In the genomic region with DNA sequence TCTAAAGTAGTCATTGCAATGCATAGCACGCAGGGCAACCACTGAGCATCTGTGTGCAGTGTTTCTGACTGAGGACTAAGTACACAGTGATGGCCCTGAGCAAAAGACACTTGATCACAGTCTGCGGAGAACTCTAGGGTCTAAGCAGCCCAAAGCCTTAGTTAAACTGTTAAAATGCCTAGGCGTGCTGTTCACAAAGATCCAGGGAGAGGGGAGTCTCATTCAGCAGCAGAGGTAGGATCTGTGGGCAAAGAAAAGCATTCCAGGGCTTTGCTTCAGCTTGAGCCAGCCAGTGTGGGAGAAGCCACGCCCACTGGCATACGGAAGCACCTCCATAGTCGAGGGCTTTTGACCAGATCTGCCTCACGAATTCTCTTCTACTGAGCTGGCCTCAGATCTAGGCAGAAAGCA, we compare ENCODE assay signal across 9 mouse cellular contexts. TPM values are rescaled to one million over a fixed set of nuclear protein-coding genes. Genes with fewer than 3 reads are reported as not detected.
DNase-seq lines count a peak whose midpoint lies in the region; ATAC-seq and TF ChIP-seq lines count a peak whose summit lies in the region.
"Had no signal": no experiment of that assay in that cellular context is flagged by ENCODE, and none has a peak within 500 bp of the region (broad histone marks: within the 10 kb centered on the region; RNA-seq: fewer than 3 reads in every experiment).

No protein-coding gene starts in this region.

- WGBS in forebrain, postnatal 0 days, result 9% methylated on average over 7 of the region's 7 CpGs
- WGBS in cerebellum, adult 2 months, result 25% methylated on average over 7 of the region's 7 CpGs

- peak overlapping the region; percentile 40 for H3K4me2 ChIP-seq in forebrain, postnatal 0 days (ENCODE audit: low read depth)

- H3K9me3 ChIP-seq in megakaryocyte, embryonic 14.5 days, result no peaks in the 10 kb centered on the region
- H3K9me3 ChIP-seq in forebrain, postnatal 0 days (ENCODE audit: low read length), result no peaks in the 10 kb centered on the region

- peak overlapping the region; percentile 9 for H3K4me3 ChIP-seq in megakaryocyte, embryonic 14.5 days (replicated peaks)
- 0 out of 2 replicates have a peak overlapping the region, but pooled peaks have one; percentile 9 for H3K4me3 ChIP-seq in forebrain, postnatal 0 days (ENCODE audit: low read depth, low read length)
- no peak overlapping the region for H3K4me3 ChIP-seq in cerebellum, adult 2 months (replicated peaks; ENCODE audit: insufficient read depth, low read depth, low read length)

- TF ChIP-seq POLR2A in cerebellum, adult 2 months (IDR thresholded peaks at IDR 0.05; ENCODE audit: borderline replicate concordance, insufficient read depth, low read length), result no peak

- peak; percentile 26 for DNase-seq in forebrain, postnatal 0 days
- peak; percentile 61 for DNase-seq in kidney, postnatal 14 days
- peak; percentile 39 for DNase-seq in mesoderm, embryonic 11.5 days (ENCODE audit: low read depth, low spot score)
- DNase-seq in thymus, postnatal 0 days (ENCODE audit: low spot score), result no peak
- no peak for DNase-seq in layer of hippocampus, postnatal 25 days (ENCODE audit: extremely low spot score in 1 of 2, low spot score in 1 of 2)
- no peak for DNase-seq in cerebellum, adult 2 months

- peaks cover 22% of the 10 kb centered on the region for H3K4me1 ChIP-seq in megakaryocyte, embryonic 14.5 days
- 0 out of 2 replicates have a peak, but pooled peaks cover 4% of the 10 kb centered on the region for H3K4me1 ChIP-seq in forebrain, postnatal 0 days (ENCODE audit: insufficient read depth)
- no peaks in the 10 kb centered on the region for H3K4me1 ChIP-seq in cerebellum, adult 2 months (ENCODE audit: control insufficient read depth, insufficient read depth, low read length)

- no peak overlapping the region for H3K9ac ChIP-seq in forebrain, postnatal 0 days

- TF ChIP-seq CTCF in forebrain, postnatal 0 days (IDR thresholded peaks at IDR 0.05; ENCODE audit: low read depth), result no peak
- TF ChIP-seq CTCF in cerebellum, adult 2 months (IDR thresholded peaks at IDR 0.05; ENCODE audit: borderline replicate concordance, insufficient read depth, low read depth, low read length), result no peak

- ATAC-seq in megakaryocyte, adult 5-6 weeks (ENCODE audit: poor library complexity, severe bottlenecking), result no peak
- ATAC-seq in forebrain, postnatal 0 days, result peak; percentile 82

- H3K27me3 ChIP-seq in megakaryocyte, embryonic 14.5 days (replicated peaks), result peaks cover 4% of the 10 kb centered on the region
- no peaks in the 10 kb centered on the region for H3K27me3 ChIP-seq in forebrain, postnatal 0 days (ENCODE audit: insufficient read depth, low read length)
- H3K27me3 ChIP-seq in cerebellum, adult 2 months (ENCODE audit: control insufficient read depth, insufficient read depth, low read length), result no peaks in the 10 kb centered on the region

- H3K27ac ChIP-seq in forebrain, postnatal 0 days (ENCODE audit: low read depth, low read length), result no peak overlapping the region
- H3K27ac ChIP-seq in cerebellum, adult 2 months (ENCODE audit: insufficient read depth, low read length), result no peak overlapping the region

- no peaks in the 10 kb centered on the region for H3K36me3 ChIP-seq in megakaryocyte, embryonic 14.5 days (replicated peaks; ENCODE audit: low read length)
- no peaks in the 10 kb centered on the region for H3K36me3 ChIP-seq in forebrain, postnatal 0 days (ENCODE audit: insufficient read depth)

RNA-seq across cellular contexts. Expression of gene Tpte, which starts 19.7 kb away (rescaled TPM):
- not detected in 2 replicates for polyA plus RNA-seq in megakaryocyte, embryonic 14.5 days (2012; ENCODE audit: insufficient read depth, low replicate concordance)
- not detected in 2 replicates for total RNA-seq in megakaryocyte, adult 5-6 weeks (2015)
- total RNA-seq in megakaryocyte, adult 5-6 weeks (2017), result not detected in 2 replicates
- total RNA-seq in forebrain, postnatal 0 days (2014; rRNA removed), result not detected in 2 replicates
- polyA plus RNA-seq in forebrain, postnatal 0 days (2015; fragmentation: Nextera tagmentation; extraction: Ambion mirVana), result not detected in 2 replicates
- not detected in 2 replicates for polyA plus RNA-seq in thymus, postnatal 0 days (2015; fragmentation: Nextera tagmentation; extraction: Ambion mirVana)
- total RNA-seq in layer of hippocampus, postnatal 25 days (2021), result not detected
- polyA plus RNA-seq in cerebellum, adult 2 months (2012; rRNA removed), result 0.03 TPM in 1 of 2 replicates, not detected in the other
- total RNA-seq: hematopoietic stem cell, adult 5-6 weeks had no signal

Comparison
In these comparisons a context has a peak if more than half of its experiments do, and no peak if none do; other contexts are left out.
1. DNase-seq: peak in forebrain, postnatal 0 days (single experiment), kidney, postnatal 14 days (single experiment) and mesoderm, embryonic 11.5 days (single experiment); none in thymus, postnatal 0 days (single experiment), layer of hippocampus, postnatal 25 days (0 of 2) and cerebellum, adult 2 months (0 of 2).